ENCODE assay signal across 8 mouse cellular contexts in the genomic region with DNA sequence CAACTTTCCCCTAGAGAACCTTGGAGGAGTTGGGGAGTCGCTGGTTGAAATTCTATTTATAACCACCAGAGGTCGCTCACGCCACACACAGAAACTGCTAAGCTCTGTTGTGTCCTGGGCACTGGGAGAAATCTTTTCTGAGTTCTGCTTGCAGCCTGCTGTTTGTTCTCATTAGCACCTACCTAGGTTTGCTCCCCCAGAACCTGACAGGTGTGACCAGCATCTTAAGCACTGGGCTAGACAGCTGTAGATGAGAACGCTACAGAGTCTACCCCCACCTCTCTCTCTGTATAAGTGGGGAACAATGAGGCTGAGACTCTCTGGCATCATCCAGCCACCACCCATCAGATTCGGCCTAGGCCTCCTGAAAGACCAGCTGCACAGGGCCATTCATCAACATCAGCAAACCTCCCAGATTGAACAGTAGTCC. TPM values are rescaled to one million over a fixed set of nuclear protein-coding genes. Genes with fewer than 3 reads are reported as not detected.
DNase-seq lines count a peak whose midpoint lies in the region; ATAC-seq lines count a peak whose summit lies in the region.

No protein-coding gene starts in this region.

- no peaks in the 10 kb centered on the region for H3K4me1 ChIP-seq in forebrain, embryonic 16.5 days (replicated peaks; ENCODE audit: control insufficient read depth, insufficient read depth, low read length)
- 0 out of 2 replicates have a peak, but pooled peaks cover under 1% of the 10 kb centered on the region for H3K4me1 ChIP-seq in kidney, embryonic 16.5 days (ENCODE audit: insufficient read depth, low read length)

- no peaks in the 10 kb centered on the region for H3K27me3 ChIP-seq in forebrain, embryonic 16.5 days (replicated peaks; ENCODE audit: control insufficient read depth, insufficient read depth, low read length)
- 0 out of 2 replicates have a peak, but pooled peaks cover 3% of the 10 kb centered on the region for H3K27me3 ChIP-seq in kidney, embryonic 16.5 days (ENCODE audit: insufficient read depth, low read length)

- H3K9me3 ChIP-seq in forebrain, embryonic 16.5 days (ENCODE audit: control insufficient read depth, low read length): peaks cover 2% of the 10 kb centered on the region; the same call in 1 of the 2 replicates
- peaks cover 9% of the 10 kb centered on the region; the same call in 1 of the 2 replicates for H3K9me3 ChIP-seq in kidney, embryonic 16.5 days (ENCODE audit: low read length)

- no peak overlapping the region for H3K9ac ChIP-seq in forebrain, embryonic 16.5 days (replicated peaks; ENCODE audit: low read depth, low read length)
- H3K9ac ChIP-seq in kidney, embryonic 16.5 days (replicated peaks; ENCODE audit: low read length): no peak overlapping the region

- DNase-seq in adrenal gland, postnatal 10 days: peak; percentile 45
- no peak for DNase-seq in adrenal gland, postnatal 25 days
- peak; percentile 16 for DNase-seq in urinary bladder, adult 2 months (ENCODE audit: low spot score)
- no peak for DNase-seq in urinary bladder, postnatal 14 days (ENCODE audit: low spot score)
- peak; percentile 42 for DNase-seq in right cerebral cortex, postnatal 25 days

- peak; percentile 52 for ATAC-seq in forebrain, embryonic 16.5 days
- peak; percentile 57; the same call in 1 of the 2 replicates for ATAC-seq in kidney, embryonic 16.5 days (ENCODE audit: low FRiP score, low TSS enrichment)
- ATAC-seq in megakaryocyte, adult 5-6 weeks (ENCODE audit: poor library complexity, severe bottlenecking): peak; percentile 86

- WGBS in forebrain, embryonic 16.5 days: 11% methylated on average over 5 of the region's 5 CpGs
- 13% methylated on average over 5 of the region's 5 CpGs for WGBS in kidney, embryonic 16.5 days

- no peaks in the 10 kb centered on the region for H3K36me3 ChIP-seq in forebrain, embryonic 16.5 days (ENCODE audit: control insufficient read depth, insufficient read depth)
- H3K36me3 ChIP-seq in kidney, embryonic 16.5 days (ENCODE audit: insufficient read depth, low read length): no peaks in the 10 kb centered on the region

- no peak overlapping the region for H3K4me2 ChIP-seq in forebrain, embryonic 16.5 days (ENCODE audit: low read length)
- H3K4me2 ChIP-seq in kidney, embryonic 16.5 days (replicated peaks; ENCODE audit: low read depth, low read length): no peak overlapping the region

- H3K4me3 ChIP-seq in forebrain, embryonic 16.5 days (replicated peaks; ENCODE audit: low read length): no peak overlapping the region
- H3K4me3 ChIP-seq in kidney, embryonic 16.5 days (ENCODE audit: low read length): no peak overlapping the region

- no peak overlapping the region for H3K27ac ChIP-seq in forebrain, embryonic 16.5 days (ENCODE audit: low read length)
- H3K27ac ChIP-seq in kidney, embryonic 16.5 days (ENCODE audit: low read length): no peak overlapping the region

RNA-seq across cellular contexts. Expression of a gene that starts 17.1 kb away (rescaled TPM):
- total RNA-seq in adrenal gland, postnatal 10 days (2021): 100 to 1,000 TPM; 113 to 121 TPM
- 129 and 166 TPM in 2 replicates for total RNA-seq in adrenal gland, postnatal 25 days (2021)
- polyA plus RNA-seq in urinary bladder, adult 2 months (2012; rRNA removed): 46.5 and 67.5 TPM in 2 replicates
- polyA plus RNA-seq in forebrain, embryonic 16.5 days (2015; fragmentation: Nextera tagmentation; extraction: Ambion mirVana): 13.5 and 14.4 TPM in 2 replicates
- polyA plus RNA-seq in kidney, embryonic 16.5 days (2015; fragmentation: Nextera tagmentation; extraction: Ambion mirVana): 9.6 and 10.0 TPM in 2 replicates
- total RNA-seq in megakaryocyte, adult 5-6 weeks (2015): 21.0 and 24.6 TPM in 2 replicates
- total RNA-seq in megakaryocyte, adult 5-6 weeks (2017): 15.9 and 20.3 TPM in 2 replicates

Comparison
In these comparisons a context has a peak if more than half of its experiments do, and no peak if none do; other contexts are left out.
1. DNase-seq: peak in adrenal gland, postnatal 10 days (single experiment), urinary bladder, adult 2 months (single experiment) and right cerebral cortex, postnatal 25 days (single experiment); none in adrenal gland, postnatal 25 days (single experiment) and urinary bladder, postnatal 14 days (single experiment).
2. Peak in every context shown above with its lines, with median percentiles within 50 percentile points of each other: ATAC-seq.